Mouse (Mus musculus) retina, postnatal 1 day (tissue): ENCODE results near the gene Nrbf2.

Source experiments
- DNase-seq: peaks from one replicate; pipeline ENCODE4 v3.0.0-alpha.2; 2012

The Nrbf2 gene

GRCm38 (mm10) chr10:67291087-67291486, 6.0 kb upstream of the Nrbf2 start:
- DNase-seq: no peak

GRCm38 (mm10) chr10:67290622-67291021, 5.5 kb upstream of the Nrbf2 start:
- no peak for DNase-seq

GRCm38 (mm10) chr10:67287877-67288276, 2.8 kb upstream of the Nrbf2 start:
- DNase-seq: no peak

GRCm38 (mm10) chr10:67284761-67285175, 337 bp downstream of the Nrbf2 start:
- DNase-seq: no peak

- no peak for DNase-seq
Observed at GRCm38 (mm10) chr10:67284311-67284710, 794 bp downstream of the Nrbf2 start.

GRCm38 (mm10) chr10:67283516-67283915, 1.6 kb downstream of the Nrbf2 start:
- no peak for DNase-seq

- no peak for DNase-seq
Observed at GRCm38 (mm10) chr10:67282531-67282930, 2.6 kb downstream of the Nrbf2 start.

GRCm38 (mm10) chr10:67281852-67282251, 3.3 kb downstream of the Nrbf2 start:
- DNase-seq: no peak

- DNase-seq: no peak
Observed at GRCm38 (mm10) chr10:67275916-67276315, 9.2 kb downstream of the Nrbf2 start.

- DNase-seq: peak; percentile 75
Observed at GRCm38 (mm10) chr10:67264852-67265251, 20.3 kb downstream of the Nrbf2 start.

- DNase-seq: no peak
Observed at GRCm38 (mm10) chr10:67253115-67253514, 32.0 kb downstream of the Nrbf2 start.

GRCm38 (mm10) chr10:67252353-67252752, 32.8 kb downstream of the Nrbf2 start:
- DNase-seq: no peak

- DNase-seq: no peak
Observed at GRCm38 (mm10) chr10:67250846-67251245, 34.3 kb downstream of the Nrbf2 start.

- no peak for DNase-seq
Observed at GRCm38 (mm10) chr10:67249486-67249885, 35.6 kb downstream of the Nrbf2 start.

- peak; percentile 56 for DNase-seq
Observed at GRCm38 (mm10) chr10:67247145-67247544, 38.0 kb downstream of the Nrbf2 start.

- DNase-seq: no peak
Observed at GRCm38 (mm10) chr10:67230439-67230838, 54.7 kb downstream of the Nrbf2 start.

- no peak for DNase-seq
Observed at GRCm38 (mm10) chr10:67226543-67226942, 58.6 kb downstream of the Nrbf2 start.

- DNase-seq: no peak
Observed at GRCm38 (mm10) chr10:67226109-67226508, 59.0 kb downstream of the Nrbf2 start.

GRCm38 (mm10) chr10:67225528-67225927, 59.6 kb downstream of the Nrbf2 start:
- DNase-seq: no peak

- no peak for DNase-seq
Observed at GRCm38 (mm10) chr10:67223942-67224341, 61.2 kb downstream of the Nrbf2 start.

- DNase-seq: peak; percentile 9
Observed at GRCm38 (mm10) chr10:67221284-67221683, 63.8 kb downstream of the Nrbf2 start.

GRCm38 (mm10) chr10:67220251-67220650, 64.9 kb downstream of the Nrbf2 start:
- DNase-seq: peak; percentile 22

- no peak for DNase-seq
Observed at GRCm38 (mm10) chr10:67218873-67219565, 66.1 kb downstream of the Nrbf2 start.

- peak; percentile 12 for DNase-seq
Observed at GRCm38 (mm10) chr10:67216872-67217271, 68.2 kb downstream of the Nrbf2 start.
